Mouse (Mus musculus) ES-Bruce4 (cell line): ENCODE measurements around the gene Wfdc1. TPM values are rescaled to one million over a fixed set of nuclear protein-coding genes. Genes with fewer than 3 reads are reported as not detected.
A peak's percentile ranks its signal among the peaks of the same experiment; 100 is the strongest.

Experiments used
- H3K27ac ChIP-seq: 2 replicates; pipeline ENCODE4 v1.5.1; 2012; ENCODE audit warnings: low read length, inconsistent platforms; ENCODE audit not compliant: insufficient read depth
- H3K27me3 ChIP-seq: 2 replicates; pipeline ENCODE4 v1.6.1; 2012; ENCODE audit warnings: mild to moderate bottlenecking, low read length, inconsistent platforms; ENCODE audit not compliant: control insufficient read depth, poor library complexity, insufficient read depth, severe bottlenecking
- H3K36me3 ChIP-seq: 2 replicates; pipeline ENCODE4 v1.6.1; 2012; ENCODE audit warnings: inconsistent platforms, mild to moderate bottlenecking, low read length, moderate library complexity; ENCODE audit not compliant: control insufficient read depth, poor library complexity, insufficient read depth, severe bottlenecking
- H3K4me1 ChIP-seq: one replicate; pipeline ENCODE4 v1.8.1; 2011; ENCODE audit warnings: low read length; ENCODE audit not compliant: control insufficient read depth, insufficient read depth
- H3K4me3 ChIP-seq: 2 replicates; pipeline ENCODE4 v1.5.1; 2011; ENCODE audit warnings: low read depth, mild to moderate bottlenecking, low read length
- H3K9ac ChIP-seq: 2 replicates; pipeline ENCODE4 v1.6.1; 2012; ENCODE audit warnings: low read depth, mild to moderate bottlenecking, inconsistent platforms; ENCODE audit not compliant: poor library complexity, severe bottlenecking
- H3K9me3 ChIP-seq: replicated peaks from 2 replicates; pipeline ENCODE4 v1.6.1; 2012; ENCODE audit warnings: mild to moderate bottlenecking, low read length, inconsistent platforms; ENCODE audit not compliant: control insufficient read depth, poor library complexity, insufficient read depth, severe bottlenecking
- CTCF ChIP-seq: IDR thresholded peaks from one replicate; pipeline ENCODE4 v1.8.1; 2011; ENCODE audit warnings: low read depth, low read length
- EP300 ChIP-seq: IDR thresholded peaks from 2 replicates; pipeline ENCODE4 v1.6.1; 2011; ENCODE audit warnings: low read depth, low read length; ENCODE audit not compliant: insufficient read depth
- POLR2A ChIP-seq: IDR thresholded peaks from one replicate; pipeline ENCODE4 v1.8.1; 2011; ENCODE audit warnings: low read length; ENCODE audit not compliant: insufficient read depth
- polyA plus RNA-seq: library from polyadenylated mRNA; stranded (reverse); fragments of >200 nt; gene quantifications from 2 replicates; pipeline ENCODE4 v1.2.4, GENCODE M21; 2011; ENCODE audit warnings: low read depth; ENCODE audit not compliant: missing spikeins, insufficient read depth, insufficient read length

Wfdc1 gene
- polyA plus RNA-seq, 1 experiment: not detected

- Histone ChIP-seq H3K4me3 (no peak overlapping the region), H3K9me3 (no peaks in the 10 kb centered on the region), H3K27ac (no peak overlapping the region), H3K27me3 (no peaks in the 10 kb centered on the region), H3K9ac (no peak overlapping the region), H3K4me1 (no peaks in the 10 kb centered on the region), H3K36me3 (no peaks in the 10 kb centered on the region)
- TF ChIP-seq EP300 (no peak), CTCF (peak; percentile 77)
Measured at GRCm38 (mm10) chr8:119669284-119669683, 3.1 kb downstream of the Wfdc1 start.

GRCm38 (mm10) chr8:119670419-119671091 lies 4.4 kb downstream of the Wfdc1 start:
- Histone ChIP-seq H3K9ac (no peak overlapping the region), H3K27me3 (no peaks in the 10 kb centered on the region), H3K27ac (no peak overlapping the region), H3K36me3 (no peaks in the 10 kb centered on the region), H3K9me3 (no peaks in the 10 kb centered on the region), H3K4me3 (no peak overlapping the region), H3K4me1 (no peaks in the 10 kb centered on the region)
- no peak for TF ChIP-seq CTCF
- TF ChIP-seq POLR2A: no peak
- TF ChIP-seq EP300: no peak

- H3K4me3 ChIP-seq: no peak overlapping the region
- no peaks in the 10 kb centered on the region for H3K36me3 ChIP-seq
- H3K9ac ChIP-seq: no peak overlapping the region
- peak; percentile 69 for TF ChIP-seq CTCF
- no peak for TF ChIP-seq POLR2A
- H3K27me3 ChIP-seq: no peaks in the 10 kb centered on the region
- H3K9me3 ChIP-seq: no peaks in the 10 kb centered on the region
- H3K4me1 ChIP-seq: no peaks in the 10 kb centered on the region
- H3K27ac ChIP-seq: no peak overlapping the region
Measured at GRCm38 (mm10) chr8:119673976-119674555, 7.9 kb downstream of the Wfdc1 start.

- no peaks in the 10 kb centered on the region for H3K9me3 ChIP-seq
- H3K9ac ChIP-seq: no peak overlapping the region
- no peaks in the 10 kb centered on the region for H3K4me1 ChIP-seq
- no peaks in the 10 kb centered on the region for H3K27me3 ChIP-seq
- TF ChIP-seq CTCF: no peak
- TF ChIP-seq EP300: no peak
- no peak for TF ChIP-seq POLR2A
- no peak overlapping the region for H3K27ac ChIP-seq
- H3K36me3 ChIP-seq: no peaks in the 10 kb centered on the region
- H3K4me3 ChIP-seq: no peak overlapping the region
Measured at GRCm38 (mm10) chr8:119675457-119675856, 9.3 kb downstream of the Wfdc1 start.

- H3K4me1 ChIP-seq: no peaks in the 10 kb centered on the region
- H3K36me3 ChIP-seq: no peaks in the 10 kb centered on the region
- H3K27me3 ChIP-seq: no peaks in the 10 kb centered on the region
- H3K9me3 ChIP-seq: no peaks in the 10 kb centered on the region
- H3K4me3 ChIP-seq: no peak overlapping the region
- H3K27ac ChIP-seq: no peak overlapping the region
- H3K9ac ChIP-seq: no peak overlapping the region
- TF ChIP-seq POLR2A (no peak), CTCF (peak; percentile 96), EP300 (no peak)
Measured at GRCm38 (mm10) chr8:119676389-119676788, 10.2 kb downstream of the Wfdc1 start.

DNA sequence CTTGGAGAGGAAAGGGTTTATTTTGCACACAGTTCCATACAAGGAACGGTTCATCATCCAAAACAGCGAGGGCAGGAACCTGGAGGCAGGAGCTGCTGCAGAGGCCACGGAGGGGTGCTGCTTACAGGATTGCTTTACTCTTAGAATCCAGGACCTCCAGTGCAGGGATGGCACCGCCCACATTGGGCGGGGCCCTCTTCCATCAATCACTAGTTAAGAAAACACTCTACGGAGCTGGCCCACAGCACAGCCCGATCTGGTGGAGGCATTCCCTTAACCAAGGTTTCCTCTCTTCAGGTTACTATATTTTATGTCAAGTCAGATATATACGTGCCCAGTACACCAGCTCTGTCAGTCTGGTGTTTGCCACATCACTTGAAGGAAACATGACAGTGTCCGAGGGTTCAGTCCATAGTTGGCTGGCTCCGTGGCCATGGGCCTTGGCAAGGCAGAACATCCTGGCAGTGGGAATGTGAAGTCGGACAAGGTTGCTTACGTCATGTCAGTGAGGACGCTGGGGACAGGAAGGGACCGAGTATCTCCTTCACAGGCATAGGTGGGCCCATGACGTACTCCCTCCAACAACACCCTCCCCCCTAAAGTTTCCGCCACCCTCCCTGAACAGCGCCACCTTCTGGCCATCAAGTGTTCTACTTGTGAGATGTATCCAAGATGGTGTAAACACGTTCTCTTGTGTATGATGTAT lies 12.1 kb downstream of the Wfdc1 start:
- Histone ChIP-seq H3K4me1 (no peaks in the 10 kb centered on the region), H3K9me3 (no peaks in the 10 kb centered on the region), H3K27ac (no peak overlapping the region), H3K9ac (no peak overlapping the region), H3K27me3 (no peaks in the 10 kb centered on the region), H3K36me3 (no peaks in the 10 kb centered on the region), H3K4me3 (peak overlapping the region; percentile 61)
- TF ChIP-seq CTCF (peak; percentile 82), POLR2A (no peak), EP300 (no peak)
